Mouse (Mus musculus) B cell, adult 67 days (primary cell): ENCODE data around the gene Pdzrn3. TPM values are rescaled to one million over a fixed set of nuclear protein-coding genes. Genes with fewer than 3 reads are reported as not detected.

Source experiments
- total RNA-seq, 2 experiments: library from RNA; stranded (reverse); gene quantifications; 4 replicates each; pipeline ENCODE4 v1.2.4; 2023

Pdzrn3 gene
- total RNA-seq, result not detected

GRCm38 (mm10) chr6:101377167-101377934 is at the start of gene Pdzrn3:
Gene Pdzrn3, minus strand, starts transcription at chr6:101377897.

